Mouse (Mus musculus): ENCODE data around the gene Tmem176a.

Gene Tmem176a

GRCm38 (mm10) chr6:48894938-48895818 is 54.5 kb downstream of the Tmem176a start:
- no peak for DNase-seq (ENCODE audit: low spot score in 2 of 2)

GRCm38 (mm10) chr6:48895941-48896340 is 55.2 kb downstream of the Tmem176a start:
- DNase-seq (ENCODE audit: low spot score in 2 of 2) = no peak

All from frontal cortex, postnatal 25 days (tissue).